In genomic region chr17:34038440-34038839, GRCm38 (mm10) we compare ENCODE assay signal across 9 mouse cellular contexts. TPM values are rescaled to one million over a fixed set of nuclear protein-coding genes. Genes with fewer than 3 reads are reported as not detected.
DNase-seq lines count a peak whose midpoint lies in the region; ATAC-seq and TF ChIP-seq lines count a peak whose summit lies in the region.
"Had no signal": no experiment of that assay in that cellular context is flagged by ENCODE, and none has a peak within 500 bp of the region (broad histone marks: within the 10 kb centered on the region; RNA-seq: fewer than 3 reads in every experiment).

No protein-coding gene starts in this region.

- TF ChIP-seq POLR2A in brain, embryonic 14.5 days (IDR thresholded peaks at IDR 0.05; ENCODE audit: borderline replicate concordance, extremely low read depth, insufficient read depth, insufficient read length, poor library complexity, severe bottlenecking) = no peak

- peaks cover 29% of the 10 kb centered on the region for H3K4me1 ChIP-seq in heart, embryonic 12.5 days (replicated peaks)
- H3K4me1 ChIP-seq in embryonic facial prominence, embryonic 15.5 days = peaks cover 38% of the 10 kb centered on the region
- H3K4me1 ChIP-seq in midbrain, embryonic 12.5 days = peaks cover 40% of the 10 kb centered on the region

- H3K27ac ChIP-seq in heart, embryonic 12.5 days (ENCODE audit: poor library complexity, severe bottlenecking) = no peak overlapping the region
- peak overlapping the region; percentile 41; the same call in 1 of the 2 replicates for H3K27ac ChIP-seq in embryonic facial prominence, embryonic 15.5 days (replicated peaks)
- no peak overlapping the region for H3K27ac ChIP-seq in midbrain, embryonic 12.5 days (replicated peaks)

- H3K27me3 ChIP-seq in heart, embryonic 12.5 days (replicated peaks) = peaks cover 57% of the 10 kb centered on the region
- peaks cover 38% of the 10 kb centered on the region for H3K27me3 ChIP-seq in embryonic facial prominence, embryonic 15.5 days
- H3K27me3 ChIP-seq in midbrain, embryonic 12.5 days = peaks cover 22% of the 10 kb centered on the region

- peak; percentile 9; the same call in 1 of the 2 replicates for ATAC-seq in heart, embryonic 12.5 days (ENCODE audit: insufficient number of reproducible peaks, low FRiP score)
- ATAC-seq in embryonic facial prominence, embryonic 15.5 days (ENCODE audit: insufficient number of reproducible peaks, low FRiP score, low TSS enrichment, low read depth) = peak; percentile 30; the same call in 1 of the 2 replicates
- peak; percentile 54 for ATAC-seq in midbrain, embryonic 12.5 days (ENCODE audit: low FRiP score, low read depth)
- ATAC-seq in granulocyte monocyte progenitor cell, adult 5-6 weeks (replicated peaks; ENCODE audit: poor library complexity, severe bottlenecking) = no peak

- TF ChIP-seq CTCF in brain, embryonic 14.5 days (IDR thresholded peaks at IDR 0.05; ENCODE audit: borderline replicate concordance, extremely low read depth, insufficient read depth, insufficient read length) = no peak

- H3K9me3 ChIP-seq in heart, embryonic 12.5 days (replicated peaks) = no peaks in the 10 kb centered on the region
- no peaks in the 10 kb centered on the region for H3K9me3 ChIP-seq in embryonic facial prominence, embryonic 15.5 days (replicated peaks)
- no peaks in the 10 kb centered on the region for H3K9me3 ChIP-seq in midbrain, embryonic 12.5 days

- no peak for DNase-seq in heart, adult 9 months (ENCODE audit: low spot score in 2 of 2)
- peak; percentile 78 for DNase-seq in brain, embryonic 14.5 days (ENCODE audit: low read depth)
- peak; percentile 42 to 57 for DNase-seq in kidney, postnatal 4 days
- no peak for DNase-seq in spleen, postnatal 14 days (ENCODE audit: low spot score in 2 of 2)

- H3K4me3 ChIP-seq in heart, embryonic 12.5 days = peak overlapping the region; percentile 30
- peak overlapping the region; percentile 33 for H3K4me3 ChIP-seq in embryonic facial prominence, embryonic 15.5 days (replicated peaks)
- peak overlapping the region; percentile 19; the same call in 1 of the 2 replicates for H3K4me3 ChIP-seq in midbrain, embryonic 12.5 days
- H3K4me3 ChIP-seq: myocyte had no signal

- peak overlapping the region; percentile 58; the same call in 1 of the 2 replicates for H3K9ac ChIP-seq in heart, embryonic 12.5 days
- no peak overlapping the region for H3K9ac ChIP-seq in embryonic facial prominence, embryonic 15.5 days
- H3K9ac ChIP-seq in midbrain, embryonic 12.5 days (replicated peaks) = peak overlapping the region; percentile 35

- 11% methylated on average over 18 of the region's 21 CpGs for WGBS in heart, embryonic 12.5 days
- WGBS in embryonic facial prominence, embryonic 15.5 days = 12% methylated on average over 21 of the region's 21 CpGs
- WGBS in midbrain, embryonic 12.5 days = 17% methylated on average over 19 of the region's 21 CpGs

- peak overlapping the region; percentile 63 for H3K4me2 ChIP-seq in heart, embryonic 12.5 days
- peak overlapping the region; percentile 44 for H3K4me2 ChIP-seq in embryonic facial prominence, embryonic 15.5 days (replicated peaks)
- peak overlapping the region; percentile 47 for H3K4me2 ChIP-seq in midbrain, embryonic 12.5 days (replicated peaks)

- H3K36me3 ChIP-seq in heart, embryonic 12.5 days = peaks cover 42% of the 10 kb centered on the region
- H3K36me3 ChIP-seq in embryonic facial prominence, embryonic 15.5 days = peaks cover 37% of the 10 kb centered on the region
- peaks cover 43% of the 10 kb centered on the region for H3K36me3 ChIP-seq in midbrain, embryonic 12.5 days

RNA-seq across cellular contexts. Expression of gene Col11a2, which starts 0.8 kb away (rescaled TPM):
- 0.48 and 0.83 TPM in 2 replicates for polyA plus RNA-seq in heart, embryonic 12.5 days (2016; fragmentation: Nextera tagmentation; extraction: Ambion mirVana)
- 11.5 and 11.8 TPM in 2 replicates for polyA plus RNA-seq in brain, embryonic 14.5 days (2012; rRNA removed)
- polyA plus RNA-seq in embryonic facial prominence, embryonic 15.5 days (2015; fragmentation: Nextera tagmentation; extraction: Ambion mirVana) = 53.2 and 64.3 TPM in 2 replicates
- 2.3 and 4.0 TPM in 2 replicates for polyA plus RNA-seq in midbrain, embryonic 12.5 days (2016; fragmentation: Nextera tagmentation; extraction: Ambion mirVana)
- total RNA-seq in granulocyte monocyte progenitor cell, adult 5-6 weeks (2014; fragmentation: Nextera tagmentation) = 2.1 and 3.4 TPM in 2 replicates
- total RNA-seq in granulocyte monocyte progenitor cell, adult 5-6 weeks (2017) = 1.2 and 3.4 TPM in 2 replicates

RNA-seq across cellular contexts. Expression of gene Rxrb, which starts 6.8 kb away (rescaled TPM):
- 34.7 and 36.9 TPM in 2 replicates for polyA plus RNA-seq in heart, embryonic 12.5 days (2016; fragmentation: Nextera tagmentation; extraction: Ambion mirVana)
- 83.9 and 97.4 TPM in 2 replicates for polyA plus RNA-seq in brain, embryonic 14.5 days (2012; rRNA removed)
- polyA plus RNA-seq in embryonic facial prominence, embryonic 15.5 days (2015; fragmentation: Nextera tagmentation; extraction: Ambion mirVana) = 53.0 and 54.6 TPM in 2 replicates
- polyA plus RNA-seq in midbrain, embryonic 12.5 days (2016; fragmentation: Nextera tagmentation; extraction: Ambion mirVana) = 68.0 and 68.4 TPM in 2 replicates
- 51.0 and 55.4 TPM in 2 replicates for total RNA-seq in granulocyte monocyte progenitor cell, adult 5-6 weeks (2014; fragmentation: Nextera tagmentation)
- total RNA-seq in granulocyte monocyte progenitor cell, adult 5-6 weeks (2017) = 40.5 and 47.2 TPM in 2 replicates

RNA-seq across cellular contexts. Expression of gene Slc39a7, which starts 7.0 kb away (rescaled TPM):
- polyA plus RNA-seq in heart, embryonic 12.5 days (2016; fragmentation: Nextera tagmentation; extraction: Ambion mirVana) = 128 and 130 TPM in 2 replicates
- 133 and 138 TPM in 2 replicates for polyA plus RNA-seq in brain, embryonic 14.5 days (2012; rRNA removed)
- 229 and 234 TPM in 2 replicates for polyA plus RNA-seq in embryonic facial prominence, embryonic 15.5 days (2015; fragmentation: Nextera tagmentation; extraction: Ambion mirVana)
- polyA plus RNA-seq in midbrain, embryonic 12.5 days (2016; fragmentation: Nextera tagmentation; extraction: Ambion mirVana) = 180 and 184 TPM in 2 replicates
- 41.0 and 56.8 TPM in 2 replicates for total RNA-seq in granulocyte monocyte progenitor cell, adult 5-6 weeks (2014; fragmentation: Nextera tagmentation)
- 99.8 and 103 TPM in 2 replicates for total RNA-seq in granulocyte monocyte progenitor cell, adult 5-6 weeks (2017)

RNA-seq across cellular contexts. Expression of gene H2-Ke6, which starts 10.6 kb away (rescaled TPM):
- polyA plus RNA-seq in heart, embryonic 12.5 days (2016; fragmentation: Nextera tagmentation; extraction: Ambion mirVana) = 46.7 and 48.0 TPM in 2 replicates
- polyA plus RNA-seq in brain, embryonic 14.5 days (2012; rRNA removed) = 88.8 and 156 TPM in 2 replicates
- polyA plus RNA-seq in embryonic facial prominence, embryonic 15.5 days (2015; fragmentation: Nextera tagmentation; extraction: Ambion mirVana) = 54.1 and 57.4 TPM in 2 replicates
- 110 and 131 TPM in 2 replicates for polyA plus RNA-seq in midbrain, embryonic 12.5 days (2016; fragmentation: Nextera tagmentation; extraction: Ambion mirVana)
- total RNA-seq in granulocyte monocyte progenitor cell, adult 5-6 weeks (2014; fragmentation: Nextera tagmentation) = 35.4 and 67.3 TPM in 2 replicates
- 27.1 and 30.1 TPM in 2 replicates for total RNA-seq in granulocyte monocyte progenitor cell, adult 5-6 weeks (2017)

RNA-seq across cellular contexts. Expression of gene Ring1, which starts 14.0 kb away (rescaled TPM):
- polyA plus RNA-seq in heart, embryonic 12.5 days (2016; fragmentation: Nextera tagmentation; extraction: Ambion mirVana) = 14.9 and 16.5 TPM in 2 replicates
- 58.8 and 68.8 TPM in 2 replicates for polyA plus RNA-seq in brain, embryonic 14.5 days (2012; rRNA removed)
- polyA plus RNA-seq in embryonic facial prominence, embryonic 15.5 days (2015; fragmentation: Nextera tagmentation; extraction: Ambion mirVana) = 26.0 and 26.9 TPM in 2 replicates
- polyA plus RNA-seq in midbrain, embryonic 12.5 days (2016; fragmentation: Nextera tagmentation; extraction: Ambion mirVana) = 25.2 and 27.0 TPM in 2 replicates
- total RNA-seq in granulocyte monocyte progenitor cell, adult 5-6 weeks (2014; fragmentation: Nextera tagmentation) = 14.5 and 19.8 TPM in 2 replicates
- 9.9 and 14.0 TPM in 2 replicates for total RNA-seq in granulocyte monocyte progenitor cell, adult 5-6 weeks (2017)

Comparison
In these comparisons a context has a peak if more than half of its experiments do, and no peak if none do; other contexts are left out.
1. DNase-seq: peak in brain, embryonic 14.5 days (single experiment) and kidney, postnatal 4 days (2 of 2); none in heart, adult 9 months (0 of 2) and spleen, postnatal 14 days (0 of 2).
2. Peak in every context shown above with its lines, with median percentiles within 50 percentile points of each other: H3K4me2 ChIP-seq and H3K4me3 ChIP-seq.